Mouse (Mus musculus) midbrain, embryonic 10.5 days (tissue): ENCODE data around the gene Ecel1. TPM values are rescaled to one million over a fixed set of nuclear protein-coding genes. Genes with fewer than 3 reads are reported as not detected.

Experiments
- DNase-seq: peaks from one replicate; pipeline ENCODE4 v3.0.0-alpha.2; 2017; ENCODE audit warnings: low spot score
- H3K27ac ChIP-seq: fragments of 300-500 bp; sonication (generic); replicated peaks from 2 replicates; pipeline ENCODE4 v1.5.1; 2016; ENCODE audit warnings: mild to moderate bottlenecking
- H3K27me3 ChIP-seq: fragments of 300-500 bp; sonication (generic); 2 replicates; pipeline ENCODE4 v1.6.1; 2016; ENCODE audit warnings: low read depth, mild to moderate bottlenecking; ENCODE audit not compliant: poor library complexity, severe bottlenecking
- H3K36me3 ChIP-seq: fragments of 300-500 bp; sonication (generic); 2 replicates; pipeline ENCODE4 v1.6.1; 2016; ENCODE audit warnings: mild to moderate bottlenecking, moderate library complexity
- H3K4me1 ChIP-seq: fragments of 300-500 bp; sonication (generic); 2 replicates; pipeline ENCODE4 v1.6.1; 2016
- H3K4me3 ChIP-seq: fragments of 300-500 bp; sonication (generic); 2 replicates; pipeline ENCODE4 v1.5.1; 2016; ENCODE audit warnings: mild to moderate bottlenecking, moderate library complexity
- H3K9me3 ChIP-seq: fragments of 300-500 bp; sonication (generic); replicated peaks from 2 replicates; pipeline ENCODE4 v1.6.1; 2016; ENCODE audit warnings: mild to moderate bottlenecking
- WGBS: fragments of 180-500 bp; shearing (Covaris S2); methylation state at CpG from one replicate; pipeline ENCODE4 v1.1.7; 2016; 5-methylcytosine and 5-hydroxymethylcytosine counted together
- polyA plus RNA-seq: library from polyadenylated mRNA; unstranded; fragments of >200 nt; fragmentation: Nextera tagmentation; extraction: Ambion mirVana; gene quantifications from 2 replicates; pipeline ENCODE4 v1.2.1, GENCODE M21; 2016

The Ecel1 gene
- polyA plus RNA-seq, 1 experiment from 2014 or later: 3.7 TPM

DNA sequence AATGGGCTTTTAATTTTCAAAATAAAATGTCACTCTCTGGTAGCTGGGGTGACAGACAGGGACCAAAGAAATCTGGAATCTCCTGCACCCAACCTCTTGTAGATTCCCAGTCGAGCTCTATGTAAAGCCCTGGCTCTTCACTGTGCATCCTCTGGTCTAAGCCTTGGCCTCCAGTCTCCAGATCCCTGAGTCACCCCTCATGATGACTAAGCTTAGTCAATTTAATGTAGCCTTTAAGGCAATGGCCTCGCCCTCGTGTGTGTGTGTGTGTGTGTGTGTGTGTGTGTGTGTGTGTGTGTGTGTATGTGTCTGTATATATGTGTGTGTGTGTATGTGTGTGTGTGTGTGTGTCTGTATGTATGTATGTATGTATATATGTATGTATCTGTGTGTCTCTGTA is 3.1 kb upstream of the Ecel1 start:
- Histone ChIP-seq H3K27me3 (peaks cover 79% of the 10 kb centered on the region), H3K27ac (no peak overlapping the region), H3K36me3 (no peaks in the 10 kb centered on the region), H3K9me3 (no peaks in the 10 kb centered on the region), H3K4me3 (no peak overlapping the region), H3K4me1 (peaks cover 26% of the 10 kb centered on the region)
- DNase-seq: no peak
- 82% methylated on average over 3 of the region's 3 CpGs for WGBS

GRCm38 (mm10) chr1:87155531-87156198 is 656 bp downstream of the Ecel1 start:
- H3K9me3 ChIP-seq: no peaks in the 10 kb centered on the region
- H3K4me1 ChIP-seq: peaks cover 34% of the 10 kb centered on the region
- H3K36me3 ChIP-seq: no peaks in the 10 kb centered on the region
- H3K27ac ChIP-seq: peak overlapping the region; percentile 71
- peaks cover 100% of the 10 kb centered on the region for H3K27me3 ChIP-seq
- WGBS: under 1% methylated on average over 48 of the region's 56 CpGs
- DNase-seq: peak; percentile 68
- H3K4me3 ChIP-seq: peak overlapping the region; percentile 59

DNA sequence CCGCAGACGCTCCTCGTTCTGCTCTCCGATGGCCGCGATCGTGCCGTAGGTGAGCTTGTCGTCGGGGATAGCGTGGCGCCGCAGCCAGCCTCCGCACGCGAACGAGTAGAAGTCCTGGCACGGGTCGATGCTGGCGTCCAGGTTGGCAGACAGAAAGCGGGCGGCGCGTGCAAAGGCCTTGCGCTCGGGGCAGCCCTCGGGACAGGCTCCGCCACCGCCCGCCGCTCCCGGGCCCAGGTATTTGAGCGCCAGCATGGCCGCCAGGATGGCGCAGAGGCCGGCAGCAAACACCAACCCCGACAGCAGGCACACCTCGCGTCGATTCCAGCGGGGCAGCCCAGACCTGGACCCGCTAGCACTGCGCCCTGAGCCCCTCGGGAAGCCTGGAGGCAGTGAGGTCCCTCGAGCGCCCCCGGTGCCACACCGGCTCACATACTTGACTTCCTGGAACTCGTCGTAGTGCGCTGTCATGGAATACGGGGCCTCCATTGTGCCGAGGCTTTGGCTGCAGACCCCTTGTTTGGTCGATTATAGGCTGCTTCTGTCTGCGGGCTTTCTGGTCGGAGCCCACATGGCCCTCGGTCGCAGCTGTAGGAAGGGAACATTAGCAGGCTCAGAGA is 1.7 kb downstream of the Ecel1 start:
- Histone ChIP-seq H3K4me3 (peak overlapping the region; percentile 59), H3K9me3 (no peaks in the 10 kb centered on the region), H3K4me1 (peaks cover 38% of the 10 kb centered on the region), H3K36me3 (no peaks in the 10 kb centered on the region), H3K27ac (no peak overlapping the region), H3K27me3 (peaks cover 100% of the 10 kb centered on the region)
- DNase-seq: peak; percentile 42
- WGBS: 2% methylated on average over 58 of the region's 58 CpGs

GRCm38 (mm10) chr1:87153776-87154500 is 2.4 kb downstream of the Ecel1 start:
- Histone ChIP-seq H3K27me3 (peaks cover 100% of the 10 kb centered on the region), H3K9me3 (no peaks in the 10 kb centered on the region), H3K4me1 (peaks cover 45% of the 10 kb centered on the region), H3K4me3 (peak overlapping the region; percentile 59), H3K36me3 (no peaks in the 10 kb centered on the region), H3K27ac (no peak overlapping the region)
- peak; percentile 35 for DNase-seq
- 1% methylated on average over 72 of the region's 72 CpGs for WGBS

DNA sequence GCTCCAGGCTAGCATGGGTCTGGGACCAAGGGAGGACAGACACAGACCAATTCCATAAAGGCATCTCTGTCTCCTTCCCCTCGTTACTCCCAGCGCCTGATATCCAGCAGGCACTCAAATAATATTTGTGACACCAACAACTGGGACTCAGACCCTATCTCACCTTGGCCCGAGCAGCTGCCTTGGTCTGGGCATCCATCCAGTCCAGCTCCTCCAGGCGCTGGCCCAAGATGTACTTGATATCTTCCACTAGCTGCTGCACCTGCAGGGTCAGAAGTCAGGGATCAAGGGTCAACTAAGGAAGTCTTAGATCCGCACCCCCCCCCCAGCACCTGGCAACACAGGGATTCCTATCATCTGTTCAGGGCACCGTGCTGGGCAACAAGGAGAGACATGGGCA is 5.0 kb downstream of the Ecel1 start:
- Histone ChIP-seq H3K27ac (no peak overlapping the region), H3K4me3 (no peak overlapping the region), H3K27me3 (peaks cover 91% of the 10 kb centered on the region), H3K9me3 (no peaks in the 10 kb centered on the region), H3K36me3 (no peaks in the 10 kb centered on the region), H3K4me1 (peaks cover 49% of the 10 kb centered on the region)
- DNase-seq: no peak
- WGBS: 88% methylated on average over 6 of the region's 6 CpGs

- Histone ChIP-seq H3K36me3 (no peaks in the 10 kb centered on the region), H3K9me3 (no peaks in the 10 kb centered on the region), H3K27me3 (peaks cover 72% of the 10 kb centered on the region), H3K4me3 (peak overlapping the region; percentile 32), H3K4me1 (peaks cover 30% of the 10 kb centered on the region), H3K27ac (no peak overlapping the region)
- WGBS: 26% methylated on average over 13 of the region's 13 CpGs
- DNase-seq: peak; percentile 35
These were observed 6.9 kb downstream of the Ecel1 start for GRCm38 (mm10) chr1:87149422-87149821.

GRCm38 (mm10) chr1:87143141-87143540 is 13.2 kb downstream of the Ecel1 start:
- H3K4me1 ChIP-seq: peaks cover 7% of the 10 kb centered on the region; the same call in 1 of the 2 replicates
- H3K4me3 ChIP-seq: no peak overlapping the region
- H3K36me3 ChIP-seq: no peaks in the 10 kb centered on the region
- WGBS: 84% methylated on average over 10 of the region's 10 CpGs
- peaks cover 9% of the 10 kb centered on the region; the same call in 1 of the 2 replicates for H3K27me3 ChIP-seq
- H3K27ac ChIP-seq: no peak overlapping the region
- no peaks in the 10 kb centered on the region for H3K9me3 ChIP-seq
- DNase-seq: no peak

GRCm38 (mm10) chr1:87142456-87142855 is 13.9 kb downstream of the Ecel1 start:
- 86% methylated on average over 9 of the region's 9 CpGs for WGBS
- Histone ChIP-seq H3K27me3 (peaks cover 3% of the 10 kb centered on the region; the same call in 1 of the 2 replicates), H3K27ac (no peak overlapping the region), H3K4me1 (peaks cover 7% of the 10 kb centered on the region; the same call in 1 of the 2 replicates), H3K9me3 (no peaks in the 10 kb centered on the region), H3K4me3 (no peak overlapping the region), H3K36me3 (no peaks in the 10 kb centered on the region)
- DNase-seq: no peak

- H3K4me1 ChIP-seq: peaks cover 7% of the 10 kb centered on the region; the same call in 1 of the 2 replicates
- 88% methylated on average over 4 of the region's 4 CpGs for WGBS
- no peak overlapping the region for H3K27ac ChIP-seq
- no peaks in the 10 kb centered on the region for H3K36me3 ChIP-seq
- no peaks in the 10 kb centered on the region for H3K27me3 ChIP-seq
- DNase-seq: no peak
- H3K9me3 ChIP-seq: no peaks in the 10 kb centered on the region
- no peak overlapping the region for H3K4me3 ChIP-seq
These were observed 14.8 kb downstream of the Ecel1 start for GRCm38 (mm10) chr1:87141550-87141949.

GRCm38 (mm10) chr1:87131803-87132202 is 24.5 kb downstream of the Ecel1 start:
- WGBS: 87% methylated on average over 4 of the region's 4 CpGs
- Histone ChIP-seq H3K27ac (no peak overlapping the region), H3K4me1 (peaks cover 18% of the 10 kb centered on the region), H3K4me3 (no peak overlapping the region), H3K36me3 (no peaks in the 10 kb centered on the region), H3K27me3 (peaks cover 27% of the 10 kb centered on the region), H3K9me3 (no peaks in the 10 kb centered on the region)
- DNase-seq: no peak

DNA sequence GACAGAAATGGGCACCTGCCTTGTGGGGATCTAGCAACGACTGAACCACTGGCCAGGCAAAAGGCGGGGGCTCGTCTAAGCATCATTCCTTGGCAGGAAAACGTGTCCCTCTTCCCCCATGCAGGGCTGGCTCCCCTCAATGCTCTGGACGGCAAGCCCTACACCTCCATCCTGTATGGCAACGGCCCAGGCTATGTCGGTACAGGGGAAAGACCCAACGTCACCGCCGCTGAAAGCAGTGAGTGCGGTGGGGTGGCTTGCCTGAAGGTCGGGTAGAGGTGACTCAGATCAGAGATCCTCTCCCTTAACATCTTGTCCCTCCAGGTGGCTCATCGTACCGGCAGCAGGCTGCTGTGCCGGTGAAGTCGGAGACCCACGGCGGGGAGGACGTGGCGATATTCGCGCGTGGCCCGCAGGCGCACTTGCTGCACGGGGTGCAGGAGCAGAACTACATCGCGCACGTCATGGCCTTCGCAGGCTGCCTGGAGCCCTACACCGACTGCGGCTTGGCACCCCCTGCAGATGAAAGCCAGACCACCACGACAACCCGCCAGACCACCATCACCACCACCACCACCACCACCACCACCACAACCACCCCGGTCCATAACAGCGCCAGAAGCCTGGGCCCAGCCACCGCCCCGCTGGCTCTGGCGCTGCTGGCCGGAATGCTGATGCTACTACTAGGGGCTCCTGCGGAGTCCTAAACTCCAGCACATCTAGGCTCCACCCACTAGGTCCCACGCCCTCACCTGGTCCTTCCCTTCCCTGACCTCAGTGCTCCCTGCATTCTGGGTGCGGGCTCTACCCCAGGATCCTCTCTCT is 28.9 kb downstream of the Ecel1 start:
- H3K4me3 ChIP-seq: peak overlapping the region; percentile 43
- DNase-seq: no peak

GRCm38 (mm10) chr1:87124673-87125072 is 31.6 kb downstream of the Ecel1 start, which contains the start of gene Akp3:
Gene Akp3, plus strand, starts transcription at chr1:87124973.
- peaks cover 45% of the 10 kb centered on the region for H3K27me3 ChIP-seq
- WGBS: 76% methylated on average over 6 of the region's 6 CpGs

More for the DNA sequence above, 28.9 kb downstream of the Ecel1 start:
- peaks cover 45% of the 10 kb centered on the region for H3K27me3 ChIP-seq
- no peak overlapping the region for H3K27ac ChIP-seq
- H3K36me3 ChIP-seq: no peaks in the 10 kb centered on the region
- H3K4me1 ChIP-seq: peaks cover 20% of the 10 kb centered on the region
- H3K9me3 ChIP-seq: no peaks in the 10 kb centered on the region
- WGBS: 7% methylated on average over 43 of the region's 43 CpGs

More at GRCm38 (mm10) chr1:87124673-87125072, 31.6 kb downstream of the Ecel1 start, which contains the start of gene Akp3:
- peaks cover 20% of the 10 kb centered on the region for H3K4me1 ChIP-seq
- H3K9me3 ChIP-seq: no peaks in the 10 kb centered on the region
- H3K27ac ChIP-seq: no peak within 1 kb of the TSS
- H3K4me3 ChIP-seq: no peak within 1 kb of the TSS
- no peaks in the 10 kb centered on the region for H3K36me3 ChIP-seq
- DNase-seq: no peak
